In the genomic region with DNA sequence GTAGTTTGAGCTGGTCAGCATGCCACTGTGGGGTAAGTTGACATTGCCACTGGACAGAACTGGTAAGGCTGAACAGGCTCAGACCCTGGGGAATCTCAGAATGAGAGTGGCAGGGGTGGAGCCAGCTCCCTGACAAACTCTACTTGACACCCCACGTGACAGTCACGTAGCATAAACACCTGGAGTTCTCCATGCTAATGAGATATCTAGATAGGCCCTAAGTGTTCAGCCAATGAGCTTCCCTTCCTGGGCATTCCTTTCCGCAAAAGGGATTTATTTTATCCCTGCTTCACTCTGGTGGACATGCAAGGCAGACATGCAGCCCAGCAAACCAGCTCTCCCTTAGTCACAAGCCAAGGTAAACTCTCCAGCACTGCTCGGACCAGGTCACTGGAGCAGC, we compare ENCODE assay signal across 17 mouse cellular contexts. TPM values are rescaled to one million over a fixed set of nuclear protein-coding genes. Genes with fewer than 3 reads are reported as not detected.
"Had no signal": no experiment of that assay in that cellular context is flagged by ENCODE, and none has a peak within 500 bp of the region (broad histone marks: within the 10 kb centered on the region; RNA-seq: fewer than 3 reads in every experiment).

No protein-coding gene starts in this region.

- H3K9ac ChIP-seq: limb, embryonic 15.5 days; liver, embryonic 14.5 days; lung, embryonic 14.5 days; midbrain, embryonic 12.5 days; neural tube, embryonic 13.5 days had no signal

- H3K9me3 ChIP-seq: limb, embryonic 15.5 days; midbrain, embryonic 12.5 days; neural tube, embryonic 13.5 days had no signal

- H3K4me2 ChIP-seq: limb, embryonic 15.5 days; lung, embryonic 14.5 days; midbrain, embryonic 12.5 days; neural tube, embryonic 13.5 days had no signal

- DNase-seq: kidney, adult 8-10 months; layer of hippocampus, adult 9-11 months; layer of hippocampus, postnatal 36 days; lung, embryonic 14.5 days; retina, postnatal 1 day; right cerebral cortex, postnatal 4 days; spleen, adult 18-20 months; thymus, adult 18-20 months; thymus, postnatal 14 days had no signal

- H3K36me3 ChIP-seq: limb, embryonic 15.5 days; midbrain, embryonic 12.5 days; neural tube, embryonic 13.5 days had no signal

- H3K27me3 ChIP-seq: limb, embryonic 15.5 days; midbrain, embryonic 12.5 days; neural tube, embryonic 13.5 days had no signal

- ATAC-seq: midbrain, embryonic 16.5 days had no signal

- H3K4me3 ChIP-seq: limb, embryonic 15.5 days; midbrain, embryonic 12.5 days; neural tube, embryonic 13.5 days had no signal

- H3K4me1 ChIP-seq: limb, embryonic 15.5 days; neural tube, embryonic 13.5 days had no signal

- H3K27ac ChIP-seq: limb, embryonic 15.5 days; liver, embryonic 14.5 days; macrophage; midbrain, embryonic 12.5 days; neural tube, embryonic 13.5 days had no signal

RNA-seq across cellular contexts. Expression of a gene that starts 16.0 kb away (rescaled TPM):
- total RNA-seq: megakaryocyte-erythroid progenitor cell, adult 5-6 weeks had no signal
- polyA plus RNA-seq: limb, embryonic 11.5 days; neural tube, embryonic 13.5 days had no signal
